In genomic region chr10:126957359-126958107, GRCm38 (mm10) we compare ENCODE assay signal across 8 mouse cellular contexts. TPM values are rescaled to one million over a fixed set of nuclear protein-coding genes. Genes with fewer than 3 reads are reported as not detected.
DNase-seq lines count a peak whose midpoint lies in the region; ATAC-seq lines count a peak whose summit lies in the region.

No protein-coding gene starts in this region.

- 0 out of 2 replicates have a peak overlapping the region, but pooled peaks have one; percentile 14 for H3K9ac ChIP-seq in stomach, embryonic 14.5 days (replicated peaks; ENCODE audit: low read depth, low read length)

- peak; percentile 69 for DNase-seq in adrenal gland, postnatal 10 days
- peak; percentile 91 for DNase-seq in embryo, embryonic 10 days (ENCODE audit: low spot score)
- peak; percentile 51 to 60 for DNase-seq in gastrocnemius, postnatal 4 days (ENCODE audit: low spot score in 2 of 2)
- peak; percentile 57 for DNase-seq in kidney, adult 18-20 months
- DNase-seq in limb, embryonic 10.5 days (ENCODE audit: low spot score) = peak; percentile 69
- peak; percentile 86 for DNase-seq in mesoderm, embryonic 11.5 days (ENCODE audit: low read depth, low spot score)

- H3K27ac ChIP-seq in limb, embryonic 10.5 days = peak overlapping the region; percentile 76
- H3K27ac ChIP-seq in stomach, embryonic 14.5 days (ENCODE audit: low read length) = peak overlapping the region; percentile 78; the same call in 1 of the 2 replicates

- no peaks in the 10 kb centered on the region for H3K9me3 ChIP-seq in limb, embryonic 10.5 days (replicated peaks)
- H3K9me3 ChIP-seq in stomach, embryonic 14.5 days (ENCODE audit: control insufficient read depth, low read depth, low read length) = no peaks in the 10 kb centered on the region

- peak; percentile 39; the same call in 1 of the 2 replicates for ATAC-seq in stomach, embryonic 14.5 days (ENCODE audit: insufficient number of reproducible peaks, insufficient read depth, low FRiP score, low read depth)
- no peak for ATAC-seq in erythroblast, adult 5-6 weeks (replicated peaks; ENCODE audit: low FRiP score, poor library complexity, severe bottlenecking)

- H3K27me3 ChIP-seq in limb, embryonic 10.5 days (ENCODE audit: low read depth, poor library complexity, severe bottlenecking) = peaks cover 16% of the 10 kb centered on the region
- no peaks in the 10 kb centered on the region for H3K27me3 ChIP-seq in stomach, embryonic 14.5 days (ENCODE audit: control insufficient read depth, insufficient read depth, low read length)

- peak overlapping the region; percentile 35 for H3K4me3 ChIP-seq in limb, embryonic 10.5 days
- no peak overlapping the region for H3K4me3 ChIP-seq in stomach, embryonic 14.5 days (ENCODE audit: low read depth, low read length)

- 2% methylated on average over 25 of the region's 25 CpGs for WGBS in limb, embryonic 10.5 days
- 5% methylated on average over 25 of the region's 25 CpGs for WGBS in stomach, embryonic 14.5 days

- H3K4me2 ChIP-seq in stomach, embryonic 14.5 days (replicated peaks; ENCODE audit: low read depth, low read length) = peak overlapping the region; percentile 18

- H3K36me3 ChIP-seq in limb, embryonic 10.5 days = no peaks in the 10 kb centered on the region
- H3K36me3 ChIP-seq in stomach, embryonic 14.5 days (ENCODE audit: control insufficient read depth, insufficient read depth, low read length) = no peaks in the 10 kb centered on the region

- H3K4me1 ChIP-seq in limb, embryonic 10.5 days = peaks cover 32% of the 10 kb centered on the region
- peaks cover 24% of the 10 kb centered on the region for H3K4me1 ChIP-seq in stomach, embryonic 14.5 days (ENCODE audit: control insufficient read depth, insufficient read depth, low read length)

RNA-seq across cellular contexts. Expression of gene Ctdsp2, which starts 21.0 kb away (rescaled TPM):
- total RNA-seq in adrenal gland, postnatal 10 days (2021) = 100 to 1,000 TPM; 137 to 168 TPM
- 100 to 1,000 TPM; 194 to 205 TPM for total RNA-seq in gastrocnemius, postnatal 4 days (2021)
- polyA plus RNA-seq in limb, embryonic 10.5 days (2016; fragmentation: Nextera tagmentation; extraction: Ambion mirVana) = 45.9 and 59.0 TPM in 2 replicates
- 103 and 107 TPM in 2 replicates for polyA plus RNA-seq in stomach, embryonic 14.5 days (2014; fragmentation: Nextera tagmentation; extraction: Ambion mirVana)
- total RNA-seq in erythroblast, adult 5-6 weeks (2015; ENCODE audit: low replicate concordance) = 19.6 and 29.3 TPM in 2 replicates
- total RNA-seq in erythroblast, adult 5-6 weeks (2017; ENCODE audit: low replicate concordance) = 16.5 and 20.9 TPM in 2 replicates

RNA-seq across cellular contexts. Expression of gene Avil, which starts 43.0 kb away (rescaled TPM):
- 1 to 10 TPM in 1 of 2 experiments, under 1 TPM in 1; 0.72 to 2.1 TPM for total RNA-seq in adrenal gland, postnatal 10 days (2021)
- total RNA-seq in gastrocnemius, postnatal 4 days (2021) = under 1 TPM; 0.42 to 0.52 TPM
- 0.05 and 0.06 TPM in 2 replicates for polyA plus RNA-seq in limb, embryonic 10.5 days (2016; fragmentation: Nextera tagmentation; extraction: Ambion mirVana)
- polyA plus RNA-seq in stomach, embryonic 14.5 days (2014; fragmentation: Nextera tagmentation; extraction: Ambion mirVana) = 0.29 and 0.58 TPM in 2 replicates
- total RNA-seq in erythroblast, adult 5-6 weeks (2015; ENCODE audit: low replicate concordance) = not detected in 2 replicates
- not detected in 2 replicates for total RNA-seq in erythroblast, adult 5-6 weeks (2017; ENCODE audit: low replicate concordance)

RNA-seq across cellular contexts. Expression of gene Atp23, which starts 56.4 kb away (rescaled TPM):
- 10 to 100 TPM in 1 of 2 experiments, 1 to 10 TPM in 1; 7.4 to 11.3 TPM for total RNA-seq in adrenal gland, postnatal 10 days (2021)
- total RNA-seq in gastrocnemius, postnatal 4 days (2021) = 1 to 10 TPM; 4.3 to 5.4 TPM
- polyA plus RNA-seq in limb, embryonic 10.5 days (2016; fragmentation: Nextera tagmentation; extraction: Ambion mirVana) = 19.3 and 23.6 TPM in 2 replicates
- 19.0 and 20.3 TPM in 2 replicates for polyA plus RNA-seq in stomach, embryonic 14.5 days (2014; fragmentation: Nextera tagmentation; extraction: Ambion mirVana)
- total RNA-seq in erythroblast, adult 5-6 weeks (2015; ENCODE audit: low replicate concordance) = 0.38 and 2.3 TPM in 2 replicates
- 0.09 and 0.98 TPM in 2 replicates for total RNA-seq in erythroblast, adult 5-6 weeks (2017; ENCODE audit: low replicate concordance)

Comparison
In these comparisons a context has a peak if more than half of its experiments do, and no peak if none do; other contexts are left out.
1. RNA of gene Ctdsp2, which starts 21.0 kb away (total RNA-seq): 194 to 205 TPM in gastrocnemius, postnatal 4 days and 137 to 168 TPM in adrenal gland, postnatal 10 days; 16.5 to 29.3 TPM in erythroblast, adult 5-6 weeks; every median in the first group is over 4 times any median in the second.
2. Peak in every context shown above with its lines, with median percentiles within 50 percentile points of each other: DNase-seq.